ENCODE assay signal across 8 mouse cellular contexts in genomic region chr1:91249564-91250414, GRCm38 (mm10). TPM values are rescaled to one million over a fixed set of nuclear protein-coding genes. Genes with fewer than 3 reads are reported as not detected.
DNase-seq lines count a peak whose midpoint lies in the region; ATAC-seq and TF ChIP-seq lines count a peak whose summit lies in the region.

Ube2f (plus strand) TSS chr1:91250304.

- H3K4me1 ChIP-seq in heart, embryonic 12.5 days (replicated peaks), result peaks cover 35% of the 10 kb centered on the region
- peaks cover 3% of the 10 kb centered on the region; the same call in 1 of the 2 replicates for H3K4me1 ChIP-seq in kidney, postnatal 0 days (replicated peaks; ENCODE audit: insufficient read depth, low read length)
- H3K4me1 ChIP-seq in liver, embryonic 11.5 days (replicated peaks; ENCODE audit: control insufficient read depth, insufficient read depth, low read length), result peaks cover 30% of the 10 kb centered on the region
- peaks cover 29% of the 10 kb centered on the region for H3K4me1 ChIP-seq in stomach, embryonic 14.5 days (ENCODE audit: control insufficient read depth, insufficient read depth, low read length)

- H3K27me3 ChIP-seq in heart, embryonic 12.5 days (replicated peaks), result no peaks in the 10 kb centered on the region
- no peaks in the 10 kb centered on the region for H3K27me3 ChIP-seq in kidney, postnatal 0 days (ENCODE audit: insufficient read depth, low read length)
- no peaks in the 10 kb centered on the region for H3K27me3 ChIP-seq in liver, embryonic 11.5 days (replicated peaks; ENCODE audit: control insufficient read depth, insufficient read depth, low read length)
- no peaks in the 10 kb centered on the region for H3K27me3 ChIP-seq in stomach, embryonic 14.5 days (ENCODE audit: control insufficient read depth, insufficient read depth, low read length)

- H3K4me2 ChIP-seq in heart, embryonic 12.5 days, result peak within 1 kb of the TSS; percentile 86
- peak within 1 kb of the TSS; percentile 87 for H3K4me2 ChIP-seq in kidney, postnatal 0 days (ENCODE audit: low read length)
- H3K4me2 ChIP-seq in liver, embryonic 11.5 days, result peak within 1 kb of the TSS; percentile 95
- peak within 1 kb of the TSS; percentile 77 for H3K4me2 ChIP-seq in stomach, embryonic 14.5 days (replicated peaks; ENCODE audit: low read depth, low read length)

- peaks cover 8% of the 10 kb centered on the region for H3K36me3 ChIP-seq in heart, embryonic 12.5 days
- H3K36me3 ChIP-seq in kidney, postnatal 0 days (ENCODE audit: insufficient read depth, low read length), result no peaks in the 10 kb centered on the region
- no peaks in the 10 kb centered on the region; the same call in 1 of the 2 replicates for H3K36me3 ChIP-seq in liver, embryonic 11.5 days (ENCODE audit: control insufficient read depth, insufficient read depth, low read length)
- no peaks in the 10 kb centered on the region for H3K36me3 ChIP-seq in stomach, embryonic 14.5 days (ENCODE audit: control insufficient read depth, insufficient read depth, low read length)

- peak within 1 kb of the TSS; percentile 83 for H3K27ac ChIP-seq in heart, embryonic 12.5 days (ENCODE audit: poor library complexity, severe bottlenecking)
- H3K27ac ChIP-seq in kidney, postnatal 0 days, result peak within 1 kb of the TSS; percentile 88
- peak within 1 kb of the TSS; percentile 78 for H3K27ac ChIP-seq in liver, embryonic 11.5 days (ENCODE audit: low read depth, low read length)
- H3K27ac ChIP-seq in stomach, embryonic 14.5 days (ENCODE audit: low read length), result peak within 1 kb of the TSS; percentile 82

- peak within 1 kb of the TSS; percentile 99 for H3K4me3 ChIP-seq in heart, embryonic 12.5 days
- peak within 1 kb of the TSS; percentile 98 for H3K4me3 ChIP-seq in kidney, postnatal 0 days (replicated peaks; ENCODE audit: low read depth, low read length)
- H3K4me3 ChIP-seq in liver, embryonic 11.5 days (ENCODE audit: low read depth, low read length), result peak within 1 kb of the TSS; percentile 84
- peak within 1 kb of the TSS; percentile 99 for H3K4me3 ChIP-seq in stomach, embryonic 14.5 days (ENCODE audit: low read depth, low read length)

- H3K9me3 ChIP-seq in heart, embryonic 12.5 days (replicated peaks), result no peaks in the 10 kb centered on the region
- H3K9me3 ChIP-seq in kidney, postnatal 0 days (replicated peaks; ENCODE audit: low read length), result no peaks in the 10 kb centered on the region
- H3K9me3 ChIP-seq in liver, embryonic 11.5 days (ENCODE audit: control insufficient read depth, low read length), result no peaks in the 10 kb centered on the region
- no peaks in the 10 kb centered on the region for H3K9me3 ChIP-seq in stomach, embryonic 14.5 days (ENCODE audit: control insufficient read depth, low read depth, low read length)

- peak; percentile 94 for DNase-seq in CD4-positive helper T cell, adult 2 months (ENCODE audit: low read depth, low spot score)
- peak; percentile 96 for DNase-seq in brain, embryonic 18.5 days (ENCODE audit: low read depth, low spot score)
- DNase-seq in kidney, postnatal 0 days (ENCODE audit: low spot score), result peak; percentile 99
- peak; percentile 86 for DNase-seq in liver, embryonic 11.5 days (ENCODE audit: low spot score)
- DNase-seq in naive thymus-derived CD4-positive, alpha-beta T cell, adult 2 months (ENCODE audit: low read depth), result peak; percentile 90

- peak; percentile 61 for TF ChIP-seq CTCF in kidney, postnatal 0 days (IDR thresholded peaks at IDR 0.05; ENCODE audit: low read depth)

- under 1% methylated on average over 43 of the region's 43 CpGs for WGBS in heart, embryonic 12.5 days
- 2% methylated on average over 41 of the region's 43 CpGs for WGBS in kidney, postnatal 0 days
- WGBS in liver, embryonic 11.5 days, result 1% methylated on average over 43 of the region's 43 CpGs
- under 1% methylated on average over 43 of the region's 43 CpGs for WGBS in stomach, embryonic 14.5 days

- peak within 1 kb of the TSS; percentile 100 for H3K9ac ChIP-seq in heart, embryonic 12.5 days
- H3K9ac ChIP-seq in kidney, postnatal 0 days (ENCODE audit: low read depth, low read length), result peak within 1 kb of the TSS; percentile 95
- peak within 1 kb of the TSS; percentile 88 for H3K9ac ChIP-seq in liver, embryonic 11.5 days (ENCODE audit: low read depth, low read length)
- peak within 1 kb of the TSS; percentile 96 for H3K9ac ChIP-seq in stomach, embryonic 14.5 days (replicated peaks; ENCODE audit: low read depth, low read length)

- peak; percentile 89 for ATAC-seq in erythroid progenitor cell, adult 5-6 weeks (replicated peaks; ENCODE audit: low FRiP score, poor library complexity, severe bottlenecking)
- ATAC-seq in heart, embryonic 12.5 days (ENCODE audit: insufficient number of reproducible peaks, low FRiP score), result peak; percentile 99
- ATAC-seq in kidney, postnatal 0 days (replicated peaks; ENCODE audit: low FRiP score, low read depth), result peak; percentile 100
- ATAC-seq in liver, embryonic 11.5 days (replicated peaks; ENCODE audit: low FRiP score), result peak; percentile 95
- peak; percentile 99 for ATAC-seq in stomach, embryonic 14.5 days (ENCODE audit: insufficient number of reproducible peaks, insufficient read depth, low FRiP score, low read depth)

RNA-seq across cellular contexts. Expression of gene Ube2f, which starts in this region (rescaled TPM):
- 46.9 and 60.8 TPM in 2 replicates for total RNA-seq in erythroid progenitor cell, adult 5-6 weeks (2015; ENCODE audit: low replicate concordance)
- 11.9 and 48.8 TPM in 2 replicates for total RNA-seq in erythroid progenitor cell, adult 5-6 weeks (2017; ENCODE audit: low replicate concordance)
- 65.2 and 66.5 TPM in 2 replicates for polyA plus RNA-seq in heart, embryonic 12.5 days (2016; fragmentation: Nextera tagmentation; extraction: Ambion mirVana)
- 67.3 and 68.6 TPM in 2 replicates for polyA plus RNA-seq in kidney, postnatal 0 days (2015; fragmentation: Nextera tagmentation; extraction: Ambion mirVana)
- 78.5 and 81.4 TPM in 2 replicates for polyA plus RNA-seq in liver, embryonic 11.5 days (2014; fragmentation: Nextera tagmentation; extraction: Ambion mirVana)
- 67.1 and 73.3 TPM in 2 replicates for polyA plus RNA-seq in stomach, embryonic 14.5 days (2014; fragmentation: Nextera tagmentation; extraction: Ambion mirVana)

Comparison
In these comparisons a context has a peak if more than half of its experiments do, and no peak if none do; other contexts are left out.
1. Peak in every context shown above with its lines: DNase-seq, ATAC-seq, H3K4me3 ChIP-seq and H3K27ac ChIP-seq.